Mouse (Mus musculus) B cell, adult 2 months (primary cell): ENCODE results near the gene Tfb1m.
A peak's percentile ranks its signal among the peaks of the same experiment; 100 is the strongest.

Source experiments
- DNase-seq, 2 experiments: peaks; one replicate each; pipeline ENCODE4 v3.0.0; 2022

The Tfb1m gene

DNA sequence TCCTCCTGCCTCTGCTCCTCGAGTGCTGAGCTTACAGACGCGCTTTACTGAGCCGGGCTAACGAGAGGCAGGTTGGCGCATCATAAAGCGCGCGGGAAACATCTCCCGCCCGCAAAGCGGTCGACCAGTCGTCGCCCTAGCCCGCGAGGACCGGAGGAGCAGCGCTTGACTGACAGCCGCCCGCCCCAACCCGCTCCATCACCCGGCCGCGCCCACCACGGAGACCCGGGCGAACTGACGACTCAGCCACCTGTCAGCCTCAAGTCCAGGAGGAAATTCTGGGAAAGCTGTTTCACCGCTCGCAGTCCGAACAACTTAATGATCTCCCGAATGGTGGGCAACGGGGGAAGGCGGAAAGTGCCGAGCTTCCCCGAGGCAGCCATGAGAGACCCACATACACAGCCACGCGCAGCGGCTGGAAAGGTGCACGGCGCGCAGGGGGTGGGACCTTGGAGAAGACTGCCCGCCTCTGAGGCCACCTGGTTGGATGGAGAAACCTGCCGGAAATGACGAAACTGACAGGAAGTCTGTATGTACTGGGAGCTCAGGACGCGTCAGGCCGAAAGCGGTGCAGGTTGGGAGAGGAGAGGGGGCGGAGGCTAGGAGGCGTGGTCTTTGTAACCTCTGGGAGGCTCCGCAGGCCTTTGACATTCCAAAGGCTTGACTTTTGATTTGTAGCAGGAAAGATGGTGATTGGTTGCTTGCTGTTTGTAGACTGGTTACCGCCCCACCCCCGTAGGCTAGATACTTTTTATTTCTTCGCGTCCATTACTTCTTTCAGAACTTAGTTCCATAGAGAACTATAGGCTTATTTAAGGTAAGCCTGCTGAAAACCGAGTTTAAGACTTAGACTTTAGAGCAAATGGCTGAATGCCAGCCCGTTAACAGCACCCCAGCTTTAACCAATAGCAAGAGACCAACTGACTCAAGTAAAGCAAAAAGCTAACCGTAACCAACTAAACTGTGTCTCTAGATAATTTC lies at the start of gene Tfb1m:
Gene Tfb1m, minus strand, starts transcription at position 451 of the 981 bp plus-strand sequence.
- peak; percentile 96 for DNase-seq

DNA sequence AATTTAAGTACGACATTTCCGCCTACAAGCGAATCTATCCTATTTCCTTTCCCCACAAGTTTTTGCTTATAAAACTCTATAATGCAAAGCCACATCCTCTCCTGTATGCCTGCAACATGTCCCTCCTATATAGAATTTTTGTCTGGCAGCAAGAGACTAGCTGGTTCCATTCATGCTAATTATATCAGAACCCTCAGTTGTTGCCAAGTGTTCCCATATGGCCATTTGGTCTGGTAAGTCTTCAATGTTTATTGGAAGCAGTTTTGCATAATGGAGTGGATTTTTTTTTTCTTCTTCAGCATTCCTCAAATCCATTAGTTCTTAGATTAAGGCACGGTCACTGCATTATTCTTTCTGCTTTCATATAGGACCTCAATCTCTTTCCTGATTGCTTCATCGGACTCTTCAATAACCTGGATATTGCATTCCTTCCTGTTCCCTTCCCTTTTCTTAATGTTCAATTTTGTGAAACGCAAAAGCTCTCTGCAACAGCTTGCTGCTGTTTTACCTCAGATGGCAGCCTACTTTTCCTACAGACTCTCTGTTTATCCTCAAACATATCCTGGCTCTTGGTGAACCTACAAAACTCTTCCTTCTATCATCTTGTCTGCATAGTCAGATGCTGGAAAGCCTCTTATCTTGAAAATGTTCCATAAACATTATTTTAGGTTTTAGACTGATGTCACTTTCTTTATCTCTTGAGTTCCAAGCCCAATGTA lies 45.5 kb upstream of the Tfb1m start:
- DNase-seq, result no peak

DNA sequence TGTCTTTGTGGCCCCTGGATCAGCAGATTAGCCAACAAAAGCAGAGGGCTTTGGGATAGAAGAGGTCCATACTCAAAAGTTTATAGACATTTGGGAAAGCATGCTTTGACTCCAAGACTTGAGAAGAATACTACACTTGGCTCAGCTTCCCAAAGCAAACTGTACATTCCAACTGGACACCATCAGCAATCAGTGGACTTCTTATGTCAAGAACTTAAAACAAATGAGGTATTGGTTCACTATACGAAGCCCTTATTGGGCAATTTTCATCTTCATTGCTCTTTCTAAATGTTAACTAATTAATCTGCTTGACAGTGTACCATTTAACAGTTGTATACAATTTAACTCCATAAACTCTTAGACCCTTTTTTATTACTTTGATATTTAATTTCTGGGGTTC lies 40.8 kb upstream of the Tfb1m start:
- no peak for DNase-seq

DNA sequence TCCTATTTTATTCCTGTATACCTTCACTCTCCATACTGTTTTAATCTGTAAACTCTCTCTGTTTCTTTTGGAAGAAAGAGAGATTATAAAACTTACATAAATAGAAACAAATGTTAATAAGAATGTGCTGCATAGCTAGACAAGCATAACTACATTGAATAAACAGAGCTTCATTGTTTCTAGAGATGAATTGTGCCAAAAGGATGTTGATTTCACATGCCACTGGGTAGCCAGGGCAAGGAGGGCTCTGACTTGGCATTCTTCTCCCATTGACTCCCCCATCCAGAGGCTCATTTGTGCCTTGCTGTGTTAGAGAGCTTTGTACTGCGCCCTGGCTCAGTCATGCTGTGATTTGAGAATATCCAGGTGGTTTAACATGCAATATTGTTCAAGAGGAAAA lies 40.3 kb upstream of the Tfb1m start:
- no peak for DNase-seq

DNA sequence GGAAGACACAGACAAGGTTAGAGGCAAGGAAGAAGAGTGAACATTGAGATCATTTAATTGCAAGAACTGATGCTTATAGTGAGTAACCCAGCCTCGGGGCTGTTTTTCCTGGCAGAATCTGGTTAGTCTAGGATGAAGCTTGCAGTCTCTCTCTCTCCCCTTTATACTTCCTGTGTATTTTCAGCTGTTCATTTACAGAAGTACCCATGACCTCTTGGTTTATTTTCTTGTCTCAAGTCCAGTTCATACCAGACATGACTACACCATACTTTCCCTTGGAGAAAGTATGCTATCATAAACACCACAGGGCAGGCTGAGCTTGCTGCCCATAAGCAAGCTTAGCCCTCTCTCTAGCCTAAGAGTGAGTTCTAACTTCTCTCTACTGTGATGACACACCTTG lies 39.5 kb upstream of the Tfb1m start:
- no peak for DNase-seq

DNA sequence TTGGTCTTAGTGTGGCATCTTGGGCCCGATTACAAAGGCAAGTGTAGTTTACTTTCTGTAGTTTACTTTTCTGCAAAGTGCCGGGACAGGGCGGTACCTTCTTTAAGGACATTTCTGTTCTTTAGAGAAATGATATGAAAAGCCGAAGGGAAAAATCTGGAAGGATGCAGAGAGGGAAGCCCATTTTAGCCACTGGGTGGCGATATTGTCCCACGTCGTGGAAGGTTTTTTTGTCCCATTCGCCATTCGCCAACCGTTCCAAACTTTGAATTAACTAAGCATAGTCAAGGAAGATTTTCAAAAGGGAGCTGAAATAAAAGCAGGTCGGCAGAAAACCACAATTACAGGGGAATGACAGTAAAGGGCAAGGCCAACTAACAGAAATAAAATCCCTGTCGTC lies 13.3 kb upstream of the Tfb1m start:
- peak; percentile 48 to 51 for DNase-seq

DNA sequence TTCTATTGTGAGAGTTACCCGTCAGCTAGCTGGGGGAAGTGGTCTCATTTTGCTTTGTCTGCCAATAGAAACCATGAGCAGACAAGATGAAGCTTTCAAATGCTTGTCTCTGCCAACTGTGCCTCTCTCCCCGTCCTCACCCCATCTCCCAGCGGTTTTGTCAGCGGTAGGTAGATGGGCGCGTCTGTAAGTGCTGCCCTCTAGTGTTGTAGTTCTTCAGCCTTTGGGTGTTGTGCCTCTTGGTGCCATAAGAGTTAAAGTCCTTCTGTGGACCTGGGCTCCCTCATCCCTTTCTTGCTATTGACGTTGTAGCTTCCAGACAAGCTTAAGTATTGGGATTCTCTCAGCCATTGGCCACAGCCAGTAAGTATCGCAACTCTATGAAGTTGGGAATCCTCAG lies 4.8 kb upstream of the Tfb1m start:
- peak; percentile 25 to 26 for DNase-seq

DNA sequence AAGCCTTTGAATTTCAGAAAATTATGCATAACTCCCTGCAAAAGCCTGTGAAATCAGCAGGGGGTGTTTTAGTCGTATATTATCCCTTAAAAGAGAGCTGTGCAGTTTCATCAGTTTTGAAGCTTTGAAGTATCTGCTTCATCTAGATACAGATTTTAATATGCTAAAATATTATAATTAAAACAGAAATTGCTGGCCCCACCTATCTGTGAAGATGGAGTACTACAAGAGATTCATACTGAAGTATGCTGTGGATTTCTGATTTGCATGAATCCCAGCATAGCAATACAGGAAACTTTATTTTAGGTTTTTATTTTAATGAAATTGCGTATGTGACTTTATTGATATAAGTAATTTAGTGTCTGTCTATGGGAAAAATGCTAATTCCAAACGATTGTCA lies 3.0 kb upstream of the Tfb1m start:
- DNase-seq, result peak in 1 of 2 experiments; percentile 11

DNA sequence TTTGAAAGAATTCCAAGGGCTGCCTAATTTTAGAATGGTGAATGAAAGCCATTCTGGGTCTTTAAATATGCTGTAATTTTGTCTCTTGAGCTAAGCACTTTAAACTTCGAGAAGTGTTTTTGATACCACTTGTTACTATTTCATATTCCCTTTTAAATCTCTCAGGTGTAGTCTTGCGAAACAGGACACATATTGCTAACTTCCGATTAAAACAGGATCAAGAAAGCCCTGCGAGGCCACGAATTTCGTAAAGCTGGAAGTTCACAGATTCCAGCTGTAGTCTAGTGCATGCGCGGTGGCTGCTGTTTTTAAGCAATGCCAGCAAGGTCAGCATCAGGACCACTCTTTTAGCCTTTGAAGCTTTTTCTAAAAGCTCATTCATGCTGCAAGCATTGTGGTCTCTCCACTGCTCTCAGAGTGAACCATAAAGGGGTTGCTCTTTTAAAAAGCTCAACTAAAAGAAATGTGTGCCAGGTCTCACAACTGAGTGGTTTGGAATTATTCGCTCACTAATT lies 832 bp upstream of the Tfb1m start:
- DNase-seq, result no peak

DNA sequence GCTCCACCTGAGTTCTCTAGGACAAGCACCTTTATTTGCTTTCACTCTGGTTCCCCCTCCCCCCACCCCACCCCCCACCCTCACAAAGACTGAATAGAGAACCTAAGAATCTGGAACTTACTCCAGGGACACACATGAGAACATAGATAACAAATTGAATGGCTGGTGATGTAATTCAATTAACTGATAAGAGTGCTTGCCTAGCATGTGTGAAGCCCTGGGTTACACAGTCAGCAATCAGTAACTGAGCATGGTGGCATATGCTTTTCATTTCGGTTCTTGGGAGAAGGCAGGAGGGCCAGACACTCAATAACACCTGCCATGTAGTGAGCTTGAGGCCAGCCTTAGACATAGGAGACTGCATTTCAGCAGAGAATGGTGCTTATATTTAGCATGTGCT lies 1.3 kb downstream of the Tfb1m start:
- DNase-seq, result no peak

DNA sequence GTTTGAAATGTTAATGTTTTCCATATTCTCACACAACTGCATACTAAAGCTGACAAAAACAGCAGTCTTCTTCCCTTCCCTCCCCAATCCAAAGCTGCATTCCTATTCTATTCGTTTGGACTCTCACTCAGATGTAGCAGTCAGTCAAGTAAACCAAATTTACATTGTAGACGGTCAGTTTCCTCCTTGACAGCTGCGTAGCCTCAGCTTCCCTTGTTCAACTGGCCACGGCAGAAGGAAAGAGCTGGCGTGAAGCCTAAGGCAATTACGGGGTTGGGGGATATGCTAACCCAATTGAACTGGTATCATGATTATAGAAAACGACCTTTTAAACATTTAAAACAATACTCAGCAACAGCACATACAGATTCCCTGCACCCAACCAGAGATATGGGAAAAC lies 9.9 kb downstream of the Tfb1m start:
- no peak for DNase-seq

DNA sequence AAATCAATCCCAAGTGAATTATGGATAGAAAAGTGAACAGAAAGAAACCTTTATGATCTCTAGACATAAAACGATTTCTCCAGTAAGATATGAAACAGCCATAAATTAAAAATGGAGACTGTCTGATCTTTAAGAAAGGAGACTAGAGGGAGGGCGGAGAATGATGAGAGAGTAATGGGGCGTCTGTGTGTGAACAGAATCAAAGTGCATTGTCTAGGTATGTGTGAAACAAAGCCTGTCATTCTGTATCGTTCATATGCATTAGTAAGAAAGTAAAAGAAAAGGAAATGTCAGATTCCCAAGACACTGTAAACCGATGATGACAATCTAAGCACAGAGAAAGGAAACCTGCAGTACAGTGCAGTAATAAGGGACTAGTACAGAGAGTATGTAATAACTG lies 16.5 kb downstream of the Tfb1m start:
- no peak for DNase-seq

DNA sequence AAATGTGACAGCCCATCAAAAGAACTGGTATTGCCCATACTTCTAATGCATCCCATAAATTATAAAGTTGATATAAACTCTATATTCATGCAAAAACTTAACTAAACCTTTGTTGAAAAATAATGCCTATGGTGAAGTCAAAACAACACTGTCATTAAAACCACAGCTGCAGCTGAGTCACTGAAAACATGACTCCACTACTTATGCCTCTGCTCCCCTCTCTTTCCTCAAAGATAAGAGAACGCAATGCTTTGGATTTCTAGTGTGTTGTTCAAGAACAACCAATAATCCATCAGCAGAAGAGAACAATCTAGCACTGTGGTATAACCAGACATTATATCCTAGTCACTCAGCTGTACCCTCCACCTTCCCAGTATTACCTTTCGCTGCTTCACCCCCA lies 17.3 kb downstream of the Tfb1m start:
- DNase-seq, result no peak

DNA sequence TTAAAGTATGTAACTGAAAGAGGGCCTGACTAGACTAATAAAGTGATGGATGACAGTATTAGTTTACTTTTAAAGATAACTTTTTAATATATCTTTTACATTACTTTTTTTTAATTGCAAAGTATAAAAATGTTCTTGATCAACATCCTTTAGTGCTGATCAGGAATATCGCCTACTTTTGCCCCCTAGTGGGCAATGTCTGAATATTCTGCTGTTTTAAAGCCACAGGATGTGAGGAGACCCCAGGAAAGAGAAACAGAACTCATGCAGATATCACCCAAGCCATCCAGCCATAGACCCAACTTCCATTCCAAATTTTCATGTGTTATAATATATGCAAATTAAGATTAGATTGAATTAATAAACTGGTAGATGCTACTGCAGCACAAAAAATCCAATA lies 24.2 kb downstream of the Tfb1m start:
- peak; percentile 9 to 24 for DNase-seq

DNA sequence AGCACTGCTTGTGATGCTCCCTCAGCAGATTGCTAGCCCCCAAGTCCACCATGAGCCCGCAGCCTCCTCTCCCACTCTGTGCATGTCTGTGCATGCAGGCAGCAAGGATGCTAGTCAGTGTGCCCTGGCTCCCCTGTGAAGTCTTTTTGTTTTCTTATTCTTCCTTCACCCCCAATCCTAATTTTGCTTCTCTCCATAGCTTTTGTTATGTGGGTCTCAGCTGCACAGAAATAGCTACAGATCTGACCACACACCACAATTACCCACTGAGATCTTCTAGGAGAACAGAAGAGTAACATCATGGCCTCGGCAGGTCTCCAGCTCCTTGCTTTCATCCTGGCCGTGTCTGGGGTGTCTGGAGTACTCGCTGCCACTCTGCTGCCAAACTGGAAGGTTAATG lies 25.3 kb downstream of the Tfb1m start, which contains the start of gene Cldn20:
Gene Cldn20, plus strand, starts transcription at position 301 of the 400 bp plus-strand sequence.
- DNase-seq, result no peak

DNA sequence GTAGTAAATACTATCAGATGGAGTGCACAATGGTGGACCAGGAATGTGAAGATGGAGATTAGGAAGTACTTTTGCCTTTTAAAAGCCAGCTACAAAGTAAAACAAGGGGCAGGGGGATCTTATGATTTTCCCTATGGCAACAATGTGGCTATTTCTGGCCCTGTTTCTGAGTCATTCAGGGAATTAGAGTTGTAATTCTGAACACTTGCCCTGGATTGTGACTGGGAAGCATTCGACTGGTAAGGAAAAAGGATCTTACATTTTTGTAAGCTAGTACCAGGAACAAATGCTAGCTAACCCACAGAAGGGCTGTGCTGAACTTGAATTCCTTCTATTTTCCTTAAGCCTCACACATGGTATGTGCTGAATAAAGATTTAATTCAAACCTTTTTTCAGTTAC lies 25.9 kb downstream of the Tfb1m start:
- no peak for DNase-seq

DNA sequence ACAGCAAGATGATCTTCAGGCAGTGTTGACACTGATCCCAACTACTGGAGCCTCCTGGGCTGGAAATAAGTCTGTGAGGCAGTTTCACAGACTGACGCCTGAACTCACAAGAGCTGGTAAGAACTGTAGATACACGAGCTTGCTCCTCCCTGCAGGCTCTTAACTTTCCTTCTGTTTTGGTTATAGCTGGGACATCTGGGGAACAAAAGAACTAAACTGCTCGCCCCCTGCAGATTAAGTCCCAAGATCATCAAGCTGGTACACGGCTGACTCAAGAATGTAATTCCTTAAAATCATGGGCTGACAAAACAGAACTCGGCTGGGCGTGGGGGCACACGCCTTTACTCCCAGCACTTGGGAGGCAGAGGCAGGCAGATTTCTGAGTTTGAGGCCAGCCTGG lies 27.0 kb downstream of the Tfb1m start:
- DNase-seq, result no peak

DNA sequence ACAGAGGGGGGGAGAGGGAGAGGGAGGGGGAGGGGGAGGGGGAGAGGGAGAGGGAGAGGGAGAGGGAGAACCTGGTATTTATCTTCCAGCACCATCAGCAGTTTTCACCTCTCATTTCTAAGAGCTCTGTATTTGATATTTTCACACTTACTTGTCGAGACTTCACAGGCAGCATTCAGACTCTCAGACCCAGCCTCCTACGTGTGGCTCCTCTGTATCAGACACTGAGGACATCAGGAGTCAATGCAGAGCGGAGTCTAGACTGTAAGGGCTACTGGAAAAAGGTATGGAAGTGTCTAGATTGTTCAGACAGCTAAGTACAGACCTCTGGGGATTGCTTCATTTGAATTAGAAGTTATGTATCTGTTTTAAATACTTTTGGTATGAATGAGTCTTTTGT lies 28.1 kb downstream of the Tfb1m start:
- no peak for DNase-seq

DNA sequence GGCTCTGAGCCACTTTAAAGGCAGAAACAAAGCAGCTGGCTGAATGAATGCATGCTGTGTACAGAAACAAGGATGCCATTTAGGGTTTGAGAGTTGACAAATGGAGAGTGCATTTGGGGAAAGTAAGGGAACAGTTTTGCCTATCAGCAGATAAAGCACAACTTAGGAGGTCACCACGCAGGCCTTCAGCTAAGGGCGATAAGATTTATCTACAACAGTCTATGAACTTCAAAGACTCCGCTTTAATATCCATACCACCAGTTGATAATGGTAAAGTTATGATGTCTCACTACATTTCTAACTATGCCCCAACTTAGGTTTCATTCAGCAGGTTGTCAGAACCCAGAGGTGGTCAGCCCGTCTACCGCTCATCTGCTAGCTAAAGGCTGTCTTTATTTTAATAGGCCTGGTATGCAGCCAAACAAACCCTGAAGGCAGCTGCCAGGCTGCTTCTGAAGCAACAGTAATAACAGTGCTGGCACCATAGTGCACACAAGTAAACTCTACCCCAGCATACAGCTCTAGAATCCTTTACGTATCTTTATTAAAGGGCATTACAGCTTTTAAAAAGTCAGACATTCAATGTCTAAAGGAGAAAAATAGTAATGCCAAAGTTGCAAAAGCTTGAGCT lies 29.6 kb downstream of the Tfb1m start:
- DNase-seq, result no peak

DNA sequence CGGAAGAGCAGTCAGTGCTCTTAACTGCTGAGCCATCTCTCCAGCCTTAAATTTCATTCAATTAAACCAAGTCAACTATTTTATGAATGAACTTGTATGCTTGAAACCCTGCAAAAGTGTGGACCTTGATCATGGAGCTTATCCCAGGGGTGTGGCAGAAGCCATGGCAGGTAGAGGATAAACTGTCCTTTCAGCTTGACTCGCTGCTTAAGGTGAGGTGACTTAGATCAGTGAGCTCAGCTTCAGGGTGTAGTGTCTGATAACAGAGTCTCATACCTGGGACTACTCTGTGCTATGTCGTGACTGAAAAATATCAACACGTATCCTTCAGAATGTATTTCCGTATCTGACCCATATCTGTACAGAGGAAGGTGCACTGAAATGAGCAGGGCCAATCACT lies 37.2 kb downstream of the Tfb1m start:
- DNase-seq, result no peak

DNA sequence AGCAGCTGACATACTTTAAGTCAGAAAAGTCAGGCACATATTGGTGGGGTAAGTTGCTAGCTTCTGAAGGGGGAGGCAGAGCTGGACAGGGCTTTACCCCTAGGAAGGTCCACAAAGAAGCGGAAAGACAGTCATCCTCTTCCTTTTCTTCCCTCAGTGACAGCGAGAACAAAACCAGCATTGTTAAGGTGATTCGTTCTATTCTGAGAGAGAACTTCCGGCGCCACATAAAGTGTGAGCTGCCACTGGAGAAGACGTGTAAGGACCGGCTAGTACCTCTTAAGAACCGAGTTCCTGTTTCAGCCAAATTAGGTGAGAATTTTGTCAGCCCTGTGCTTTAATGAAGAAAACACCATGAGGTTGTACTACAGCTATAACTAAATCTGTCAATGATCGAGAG lies 41.2 kb downstream of the Tfb1m start:
- DNase-seq, result no peak

DNA sequence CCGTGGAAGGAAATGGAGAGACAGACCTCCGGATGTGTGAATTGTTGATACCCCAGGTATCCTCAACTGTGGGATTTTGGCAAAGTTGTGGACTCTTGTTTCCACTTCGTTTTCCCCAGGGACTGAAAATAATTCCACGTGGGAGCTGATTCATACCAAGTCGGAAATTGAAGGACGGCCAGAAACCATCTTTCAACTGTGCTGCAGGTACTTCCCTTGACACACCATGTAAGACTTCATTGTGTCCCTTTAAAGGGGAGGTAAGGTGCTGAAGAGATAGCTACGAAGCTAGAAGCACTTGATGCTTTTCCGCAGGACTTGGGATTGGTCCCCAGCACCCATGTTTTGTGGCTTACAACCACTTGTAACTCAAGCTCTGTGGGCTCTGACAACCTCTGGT lies 41.7 kb downstream of the Tfb1m start:
- no peak for DNase-seq

DNA sequence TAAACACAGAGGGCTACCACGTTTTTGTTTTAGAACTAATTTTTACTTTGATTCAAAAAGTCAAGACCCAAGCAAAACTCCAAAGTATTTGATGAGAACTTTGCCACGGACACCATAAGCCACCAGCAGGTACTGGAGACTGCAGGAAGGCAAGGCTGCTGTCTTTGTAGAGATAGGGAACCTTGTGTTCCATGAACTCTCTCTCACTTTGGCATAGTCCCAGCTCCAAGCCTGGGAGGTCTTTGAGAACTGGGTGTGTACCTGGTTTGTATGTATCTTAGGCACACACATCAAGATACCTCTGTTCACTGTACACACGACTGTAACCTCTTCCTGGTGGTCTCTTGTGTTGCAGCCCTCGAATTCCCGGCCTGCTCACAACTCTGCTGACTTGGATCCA lies 43.3 kb downstream of the Tfb1m start:
- DNase-seq, result no peak
